Mouse (Mus musculus) erythroblast, embryonic 14.5 days (primary cell): ENCODE data around the gene Apof. TPM values are rescaled to one million over a fixed set of nuclear protein-coding genes. Genes with fewer than 3 reads are reported as not detected.
"Not testable (repeated sequence)": the region's sequence is repeated elsewhere in the genome, so short reads cannot be mapped to it uniquely, and the experiment has no call there.

Source experiments
- H3K27me3 ChIP-seq: 2 replicates; pipeline ENCODE4 v1.6.1; 2012; ENCODE audit warnings: inconsistent platforms; ENCODE audit not compliant: control insufficient read depth
- H3K36me3 ChIP-seq: 2 replicates; pipeline ENCODE4 v1.6.1; 2012; ENCODE audit warnings: mild to moderate bottlenecking, inconsistent platforms; ENCODE audit not compliant: control insufficient read depth
- H3K4me1 ChIP-seq: 2 replicates; pipeline ENCODE4 v1.6.1; 2012; ENCODE audit warnings: inconsistent platforms; ENCODE audit not compliant: control insufficient read depth
- H3K4me3 ChIP-seq: replicated peaks from 2 replicates; pipeline ENCODE3; 2012; ENCODE audit warnings: moderate library complexity, mild to moderate bottlenecking, inconsistent platforms
- H3K9me3 ChIP-seq: 2 replicates; pipeline ENCODE4 v1.6.1; 2012; ENCODE audit warnings: low read length, inconsistent platforms, mixed read lengths; ENCODE audit not compliant: control insufficient read depth
- GATA1 ChIP-seq: IDR thresholded peaks from 2 replicates; pipeline ENCODE4 v1.6.1; 2012; ENCODE audit warnings: low read length, inconsistent platforms, mixed read lengths
- TAL1 ChIP-seq: IDR thresholded peaks from 3 replicates; pipeline ENCODE4 v1.6.1; 2012; ENCODE audit warnings: low read length, inconsistent platforms, mixed read lengths
- polyA plus RNA-seq: library from polyadenylated mRNA; stranded (reverse); fragments of >175 nt; gene quantifications from 2 replicates; pipeline ENCODE4 v1.2.3, GENCODE M21; 2012

The Apof gene
- polyA plus RNA-seq, 1 experiment = not detected

DNA sequence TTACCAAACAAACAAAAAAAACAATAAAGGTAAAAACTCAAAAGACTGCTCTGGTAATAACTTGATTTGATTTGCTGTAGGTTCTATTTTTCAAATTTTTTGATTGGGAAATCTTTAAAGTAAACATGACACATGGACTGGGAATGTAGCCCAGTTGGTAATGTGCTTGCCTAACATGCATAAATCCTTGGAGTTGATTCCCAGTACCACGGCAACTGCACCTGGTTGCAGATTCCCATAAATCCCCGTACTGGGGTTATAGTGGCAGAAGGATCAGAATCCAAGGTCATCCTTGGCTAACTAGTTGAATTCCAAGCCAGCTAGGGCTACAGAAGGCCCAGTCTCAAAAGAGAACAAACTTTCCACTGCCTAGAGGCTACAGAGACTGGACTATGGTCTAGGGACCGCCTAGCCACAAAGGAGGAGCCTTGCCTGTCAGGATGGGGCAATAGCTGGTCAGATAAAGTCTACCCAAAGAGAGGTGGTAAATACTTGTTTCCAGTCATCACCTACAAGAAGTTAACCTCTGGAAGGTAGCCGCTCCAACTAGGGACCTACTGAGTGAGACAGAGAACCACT lies 14.7 kb upstream of the Apof start, which contains the start of gene Apon:
TSS of gene Apon (plus strand) at position 420 of the 579 bp plus-strand sequence.
- Histone ChIP-seq H3K4me3 (no peak within 1 kb of the TSS), H3K4me1 (no peaks in the 10 kb centered on the region), H3K36me3 (peaks cover 47% of the 10 kb centered on the region), H3K27me3 (no peaks in the 10 kb centered on the region), H3K9me3 (no peaks in the 10 kb centered on the region)
- TF ChIP-seq GATA1 (no peak), TAL1 (no peak)

DNA sequence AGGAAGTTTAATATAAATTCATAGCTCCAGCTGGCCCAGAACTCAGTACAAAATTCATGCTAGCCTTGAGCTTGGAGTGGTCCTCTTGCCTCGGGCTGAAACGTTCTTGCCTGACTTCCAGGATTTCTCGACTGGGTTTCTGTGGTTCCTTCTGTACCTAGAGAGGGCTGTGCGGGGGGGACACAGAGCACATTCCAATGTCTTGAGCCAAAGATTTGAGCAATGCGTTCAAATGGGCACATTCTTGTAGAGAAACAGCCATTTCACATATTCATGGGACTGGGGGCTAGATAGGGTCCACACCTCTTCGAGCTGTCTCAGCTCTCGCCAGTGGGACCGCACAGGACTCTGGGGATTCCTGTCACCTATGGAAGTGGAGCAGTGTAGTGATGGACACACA lies 12.5 kb upstream of the Apof start:
- no peaks in the 10 kb centered on the region for H3K27me3 ChIP-seq

DNA sequence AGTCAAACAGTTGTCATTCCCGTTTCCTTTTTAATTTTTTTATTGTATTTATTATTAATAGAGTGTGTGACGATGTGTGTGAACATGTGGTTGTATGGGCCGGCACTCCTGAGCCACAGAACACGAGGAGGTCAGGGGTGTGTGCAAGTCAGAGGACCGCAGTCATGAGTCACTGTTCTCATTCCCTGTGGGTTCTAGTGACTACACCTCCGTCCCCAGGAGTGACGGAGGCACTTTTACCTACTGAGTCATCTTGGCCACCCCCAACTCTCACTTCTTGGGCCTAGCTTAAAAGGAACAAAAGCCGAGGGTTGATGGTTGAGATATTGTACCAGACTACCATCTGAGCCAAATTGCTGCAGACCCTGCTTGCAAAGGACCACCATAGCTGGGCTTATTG lies 12.1 kb upstream of the Apof start:
- H3K4me1 ChIP-seq = no peaks in the 10 kb centered on the region; the same call in 1 of the 2 replicates
- no peak for TF ChIP-seq GATA1
- TF ChIP-seq TAL1 = no peak
- H3K36me3 ChIP-seq = peaks cover 21% of the 10 kb centered on the region
- H3K9me3 ChIP-seq = no peaks in the 10 kb centered on the region
- H3K4me3 ChIP-seq = no peak overlapping the region
- no peaks in the 10 kb centered on the region for H3K27me3 ChIP-seq

More for the DNA sequence above, 12.5 kb upstream of the Apof start:
- H3K36me3 ChIP-seq = peaks cover 25% of the 10 kb centered on the region
- no peaks in the 10 kb centered on the region for H3K9me3 ChIP-seq
- TF ChIP-seq GATA1 = no peak
- TF ChIP-seq TAL1 = no peak
- no peak overlapping the region for H3K4me3 ChIP-seq
- H3K4me1 ChIP-seq = no peaks in the 10 kb centered on the region; the same call in 1 of the 2 replicates

DNA sequence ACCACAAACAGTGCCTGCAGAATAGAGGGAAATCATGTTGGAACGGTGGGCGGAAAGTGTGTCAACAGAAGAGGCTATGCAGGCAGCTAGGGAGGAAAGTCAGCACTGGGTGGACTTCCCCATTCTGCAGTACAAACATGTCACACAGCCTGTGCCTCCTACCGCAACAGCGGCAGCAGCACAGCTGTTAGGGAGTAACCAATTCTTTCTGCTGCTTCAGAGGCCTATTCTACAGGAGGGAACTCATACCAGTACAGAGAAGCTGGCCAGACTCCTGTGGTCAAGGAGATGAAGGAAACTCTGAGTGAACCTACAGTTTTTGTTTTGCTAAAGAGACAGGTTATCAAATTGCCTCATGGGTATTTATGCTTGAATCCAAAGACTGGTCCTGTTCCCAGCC lies 9.5 kb upstream of the Apof start:
- H3K4me3 ChIP-seq = no peak overlapping the region
- H3K27me3 ChIP-seq = no peaks in the 10 kb centered on the region
- H3K36me3 ChIP-seq = no peaks in the 10 kb centered on the region; the same call in 1 of the 2 replicates
- no peaks in the 10 kb centered on the region for H3K9me3 ChIP-seq
- H3K4me1 ChIP-seq = no peaks in the 10 kb centered on the region; the same call in 1 of the 2 replicates
- TF ChIP-seq GATA1 (no peak), TAL1 (no peak)

- no peaks in the 10 kb centered on the region; the same call in 1 of the 2 replicates for H3K4me1 ChIP-seq
- H3K36me3 ChIP-seq = no peaks in the 10 kb centered on the region
- no peaks in the 10 kb centered on the region for H3K9me3 ChIP-seq
- no peaks in the 10 kb centered on the region for H3K27me3 ChIP-seq
- H3K4me3 ChIP-seq = no peak overlapping the region
- no peak for TF ChIP-seq TAL1
- no peak for TF ChIP-seq GATA1
These were observed 8.5 kb upstream of the Apof start for GRCm38 (mm10) chr10:128259946-128260345.

DNA sequence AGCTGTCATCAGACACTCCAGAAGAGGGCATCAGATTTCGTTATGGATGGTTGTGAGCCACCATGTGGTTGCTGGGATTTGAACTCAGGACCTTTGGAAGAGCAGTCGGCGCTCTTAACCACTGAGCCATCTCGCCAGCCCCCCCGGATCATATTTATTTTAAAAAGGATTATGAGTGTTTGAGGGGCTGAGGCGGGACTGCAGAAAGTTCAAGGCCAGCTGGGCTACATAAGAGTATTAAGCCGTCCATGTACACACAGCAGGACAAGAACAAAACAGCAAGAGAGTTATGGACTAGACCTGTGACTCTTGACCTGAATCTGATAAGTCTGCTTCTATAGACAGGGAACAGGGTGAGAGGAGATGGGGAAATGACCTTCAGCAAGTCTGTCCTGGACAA lies 8.1 kb upstream of the Apof start:
- H3K4me3 ChIP-seq, H3K36me3 ChIP-seq, H3K27me3 ChIP-seq, H3K4me1 ChIP-seq, H3K9me3 ChIP-seq: not testable (repeated sequence)

GRCm38 (mm10) chr10:128262300-128262699 lies 6.2 kb upstream of the Apof start:
- no peaks in the 10 kb centered on the region for H3K9me3 ChIP-seq
- no peaks in the 10 kb centered on the region for H3K27me3 ChIP-seq
- H3K4me3 ChIP-seq = no peak overlapping the region
- H3K36me3 ChIP-seq = no peaks in the 10 kb centered on the region
- H3K4me1 ChIP-seq = no peaks in the 10 kb centered on the region; the same call in 1 of the 2 replicates
- TF ChIP-seq GATA1 (no peak), TAL1 (no peak)

- Histone ChIP-seq H3K4me1 (peaks cover under 1% of the 10 kb centered on the region; the same call in 1 of the 2 replicates), H3K36me3 (no peaks in the 10 kb centered on the region), H3K27me3 (no peaks in the 10 kb centered on the region), H3K4me3 (no peak overlapping the region), H3K9me3 (no peaks in the 10 kb centered on the region)
- TF ChIP-seq GATA1 (no peak), TAL1 (peak; percentile 3; the same call in 1 of the 3 replicates)
These were observed 4.8 kb upstream of the Apof start for GRCm38 (mm10) chr10:128263393-128264310.

DNA sequence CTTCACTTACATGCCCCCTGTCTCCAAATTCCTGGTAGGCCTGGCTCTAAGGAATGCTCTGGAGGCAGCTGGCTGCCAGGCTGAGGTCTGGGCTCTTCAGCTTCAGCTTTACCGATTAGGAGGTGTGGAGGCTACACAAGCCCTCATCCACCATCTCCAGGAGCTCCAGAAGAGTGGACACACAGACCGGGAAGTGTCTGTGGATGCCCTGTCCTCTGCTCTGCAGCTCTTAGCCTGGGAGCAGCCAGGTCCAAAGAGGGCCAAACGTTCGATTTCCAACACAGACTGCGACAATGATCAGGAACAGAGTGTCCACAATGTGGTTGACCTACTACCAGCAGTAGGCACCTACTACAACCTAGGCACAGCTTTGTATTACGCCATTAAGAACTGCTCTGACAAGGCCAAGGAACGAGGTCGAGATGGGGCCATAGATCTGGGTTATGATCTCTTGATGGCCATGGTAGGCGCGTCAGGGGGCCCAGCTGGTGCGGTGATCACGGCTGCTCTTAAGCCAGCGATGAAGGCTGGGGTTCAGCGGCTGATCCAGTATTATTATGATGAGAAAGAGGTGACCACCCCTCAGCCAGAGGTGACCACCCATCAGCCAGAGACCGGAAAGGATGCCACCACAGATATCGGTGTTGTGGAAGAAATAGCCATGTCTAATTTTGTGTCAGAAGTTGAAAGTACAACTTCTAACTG lies 887 bp downstream of the Apof start:
- H3K4me1 ChIP-seq = peaks cover 29% of the 10 kb centered on the region
- H3K36me3 ChIP-seq = peaks cover 2% of the 10 kb centered on the region; the same call in 1 of the 2 replicates
- H3K4me3 ChIP-seq = peak overlapping the region; percentile 86
- no peak for TF ChIP-seq TAL1
- no peak for TF ChIP-seq GATA1
- H3K9me3 ChIP-seq = no peaks in the 10 kb centered on the region
- H3K27me3 ChIP-seq = no peaks in the 10 kb centered on the region
